Comparison of ENCODE assay signal across 15 mouse cellular contexts in genomic region chr17:83555836-83556235, GRCm38 (mm10).
"Had no signal": no experiment of that assay in that cellular context is flagged by ENCODE, and none has a peak within 500 bp of the region (broad histone marks: within the 10 kb centered on the region; RNA-seq: fewer than 3 reads in every experiment).

No protein-coding gene starts in this region.

- DNase-seq: retina, postnatal 1 day; right cerebral cortex, adult 18-20 months; right cerebral cortex, postnatal 14 days; right cerebral cortex, postnatal 25 days; right cerebral cortex, postnatal 4 days; spleen, adult 18-20 months; thymus, adult 18-20 months; thymus, adult 2 months; thymus, postnatal 14 days; thymus, postnatal 25 days; thymus, postnatal 36 days had no signal

- H3K27ac ChIP-seq: neural tube, embryonic 13.5 days; neural tube, embryonic 15.5 days; stomach, embryonic 15.5 days; stomach, postnatal 0 days had no signal

- H3K4me3 ChIP-seq: neural tube, embryonic 13.5 days; neural tube, embryonic 15.5 days; stomach, embryonic 15.5 days had no signal
